9 mouse cellular contexts compared by ENCODE assay signal in genomic region chr6:90781921-90782770, GRCm38 (mm10).
A peak's percentile ranks its signal among the peaks of the same experiment; 100 is the strongest.
DNase-seq lines count a peak whose midpoint lies in the region; ATAC-seq and TF ChIP-seq lines count a peak whose summit lies in the region.
"Had no signal": no experiment of that assay in that cellular context is flagged by ENCODE, and none has a peak within 500 bp of the region (broad histone marks: within the 10 kb centered on the region; RNA-seq: fewer than 3 reads in every experiment).

No protein-coding gene starts in this region.

- ATAC-seq in forebrain, postnatal 0 days: peak; percentile 75
- peak; percentile 75 for ATAC-seq in hindbrain, postnatal 0 days
- ATAC-seq in monocyte, adult 5-6 weeks (replicated peaks; ENCODE audit: insufficient number of reproducible peaks, low FRiP score, low TSS enrichment, poor library complexity, severe bottlenecking): no peak

- no peaks in the 10 kb centered on the region for H3K9me3 ChIP-seq in forebrain, postnatal 0 days (ENCODE audit: low read length)
- H3K9me3 ChIP-seq in hindbrain, postnatal 0 days (ENCODE audit: low read length): no peaks in the 10 kb centered on the region
- no peaks in the 10 kb centered on the region for H3K9me3 ChIP-seq in limb, embryonic 10.5 days (replicated peaks)

- no peak for TF ChIP-seq CTCF in forebrain, postnatal 0 days (IDR thresholded peaks at IDR 0.05; ENCODE audit: low read depth)
- TF ChIP-seq CTCF in hindbrain, postnatal 0 days (IDR thresholded peaks at IDR 0.05; ENCODE audit: low read depth): no peak

- H3K4me2 ChIP-seq in forebrain, postnatal 0 days (ENCODE audit: low read depth): peak overlapping the region; percentile 39
- H3K4me2 ChIP-seq in hindbrain, postnatal 0 days (ENCODE audit: low read depth, low read length): peak overlapping the region; percentile 43

- H3K4me1 ChIP-seq in forebrain, postnatal 0 days (ENCODE audit: insufficient read depth): peaks cover 54% of the 10 kb centered on the region
- H3K4me1 ChIP-seq in hindbrain, postnatal 0 days (ENCODE audit: insufficient read depth, low read length): peaks cover 62% of the 10 kb centered on the region
- peaks cover 30% of the 10 kb centered on the region for H3K4me1 ChIP-seq in limb, embryonic 10.5 days

- H3K4me3 ChIP-seq in forebrain, postnatal 0 days (ENCODE audit: low read depth, low read length): no peak overlapping the region
- no peak overlapping the region; the same call in 1 of the 2 replicates for H3K4me3 ChIP-seq in hindbrain, postnatal 0 days (ENCODE audit: low read length)
- H3K4me3 ChIP-seq in limb, embryonic 10.5 days: no peak overlapping the region
- H3K4me3 ChIP-seq: heart, adult 2 months had no signal

- peak overlapping the region; percentile 49 for H3K9ac ChIP-seq in forebrain, postnatal 0 days
- peak overlapping the region; percentile 33 for H3K9ac ChIP-seq in hindbrain, postnatal 0 days (replicated peaks; ENCODE audit: low read length)

- H3K27ac ChIP-seq in forebrain, postnatal 0 days (ENCODE audit: low read depth, low read length): peak overlapping the region; percentile 90
- peak overlapping the region; percentile 94 for H3K27ac ChIP-seq in hindbrain, postnatal 0 days
- H3K27ac ChIP-seq in limb, embryonic 10.5 days: peak overlapping the region; percentile 79
- H3K27ac ChIP-seq: heart, adult 2 months had no signal

- H3K27me3 ChIP-seq in forebrain, postnatal 0 days (ENCODE audit: insufficient read depth, low read length): no peaks in the 10 kb centered on the region
- H3K27me3 ChIP-seq in hindbrain, postnatal 0 days (ENCODE audit: insufficient read depth, low read length): no peaks in the 10 kb centered on the region
- H3K27me3 ChIP-seq in limb, embryonic 10.5 days (ENCODE audit: low read depth, poor library complexity, severe bottlenecking): no peaks in the 10 kb centered on the region

- peak; percentile 93 for DNase-seq in heart, adult 11 months
- no peak for DNase-seq in heart, adult 8-10 months (ENCODE audit: low spot score)
- DNase-seq in brain, embryonic 18.5 days (ENCODE audit: low read depth, low spot score): peak; percentile 71
- peak; percentile 85 for DNase-seq in forebrain, postnatal 0 days
- DNase-seq in hindbrain, postnatal 0 days (ENCODE audit: low spot score): peak; percentile 90
- peak; percentile 51 for DNase-seq in limb, embryonic 10.5 days (ENCODE audit: low spot score)
- peak; percentile 75 for DNase-seq in neural tube, embryonic 10.5 days (ENCODE audit: extremely low spot score, low spot score)

- no peaks in the 10 kb centered on the region for H3K36me3 ChIP-seq in forebrain, postnatal 0 days (ENCODE audit: insufficient read depth)
- no peaks in the 10 kb centered on the region for H3K36me3 ChIP-seq in hindbrain, postnatal 0 days (ENCODE audit: insufficient read depth, low read length)
- H3K36me3 ChIP-seq in limb, embryonic 10.5 days: no peaks in the 10 kb centered on the region

- 5% methylated on average over 19 of the region's 19 CpGs for WGBS in forebrain, postnatal 0 days
- 11% methylated on average over 19 of the region's 19 CpGs for WGBS in hindbrain, postnatal 0 days
- WGBS in limb, embryonic 10.5 days: 62% methylated on average over 19 of the region's 19 CpGs
